Mouse (Mus musculus) ES-Bruce4 (cell line): ENCODE results near the gene Fblim1. TPM values are rescaled to one million over a fixed set of nuclear protein-coding genes. Genes with fewer than 3 reads are reported as not detected.

Experiments used
- H3K27ac ChIP-seq: 2 replicates; pipeline ENCODE4 v1.5.1; 2012; ENCODE audit warnings: low read length, inconsistent platforms; ENCODE audit not compliant: insufficient read depth
- H3K27me3 ChIP-seq: 2 replicates; pipeline ENCODE4 v1.6.1; 2012; ENCODE audit warnings: mild to moderate bottlenecking, low read length, inconsistent platforms; ENCODE audit not compliant: control insufficient read depth, poor library complexity, insufficient read depth, severe bottlenecking
- H3K36me3 ChIP-seq: 2 replicates; pipeline ENCODE4 v1.6.1; 2012; ENCODE audit warnings: inconsistent platforms, mild to moderate bottlenecking, low read length, moderate library complexity; ENCODE audit not compliant: control insufficient read depth, poor library complexity, insufficient read depth, severe bottlenecking
- H3K4me1 ChIP-seq: one replicate; pipeline ENCODE4 v1.8.1; 2011; ENCODE audit warnings: low read length; ENCODE audit not compliant: control insufficient read depth, insufficient read depth
- H3K4me3 ChIP-seq: 2 replicates; pipeline ENCODE4 v1.5.1; 2011; ENCODE audit warnings: low read depth, mild to moderate bottlenecking, low read length
- H3K9ac ChIP-seq: 2 replicates; pipeline ENCODE4 v1.6.1; 2012; ENCODE audit warnings: low read depth, mild to moderate bottlenecking, inconsistent platforms; ENCODE audit not compliant: poor library complexity, severe bottlenecking
- H3K9me3 ChIP-seq: replicated peaks from 2 replicates; pipeline ENCODE4 v1.6.1; 2012; ENCODE audit warnings: mild to moderate bottlenecking, low read length, inconsistent platforms; ENCODE audit not compliant: control insufficient read depth, poor library complexity, insufficient read depth, severe bottlenecking
- CTCF ChIP-seq: IDR thresholded peaks from one replicate; pipeline ENCODE4 v1.8.1; 2011; ENCODE audit warnings: low read depth, low read length
- EP300 ChIP-seq: IDR thresholded peaks from 2 replicates; pipeline ENCODE4 v1.6.1; 2011; ENCODE audit warnings: low read depth, low read length; ENCODE audit not compliant: insufficient read depth
- POLR2A ChIP-seq: IDR thresholded peaks from one replicate; pipeline ENCODE4 v1.8.1; 2011; ENCODE audit warnings: low read length; ENCODE audit not compliant: insufficient read depth
- polyA plus RNA-seq: library from polyadenylated mRNA; stranded (reverse); fragments of >200 nt; gene quantifications from 2 replicates; pipeline ENCODE4 v1.2.4, GENCODE M21; 2011; ENCODE audit warnings: low read depth; ENCODE audit not compliant: missing spikeins, insufficient read depth, insufficient read length

Gene Fblim1
- polyA plus RNA-seq, 1 experiment = 73.8 TPM

- TF ChIP-seq EP300 (no peak), POLR2A (no peak), CTCF (no peak)
- H3K36me3 ChIP-seq = peaks cover 32% of the 10 kb centered on the region
- no peaks in the 10 kb centered on the region for H3K9me3 ChIP-seq
- no peaks in the 10 kb centered on the region for H3K27me3 ChIP-seq
- H3K4me3 ChIP-seq = no peak overlapping the region
- no peak overlapping the region for H3K27ac ChIP-seq
- H3K4me1 ChIP-seq = peaks cover 2% of the 10 kb centered on the region
- H3K9ac ChIP-seq = no peak overlapping the region
Observed at GRCm38 (mm10) chr4:141595138-141595537, 10.8 kb downstream of the Fblim1 start.

- Histone ChIP-seq H3K4me3 (no peak overlapping the region), H3K4me1 (peaks cover 2% of the 10 kb centered on the region), H3K27me3 (no peaks in the 10 kb centered on the region), H3K27ac (no peak overlapping the region), H3K9ac (no peak overlapping the region), H3K9me3 (no peaks in the 10 kb centered on the region), H3K36me3 (peaks cover 62% of the 10 kb centered on the region)
- TF ChIP-seq CTCF (peak; percentile 96), EP300 (no peak), POLR2A (no peak)
Observed at GRCm38 (mm10) chr4:141591547-141591946, 14.3 kb downstream of the Fblim1 start.

GRCm38 (mm10) chr4:141583919-141584318 is 22.0 kb downstream of the Fblim1 start:
- Histone ChIP-seq H3K9ac (no peak overlapping the region), H3K27ac (no peak overlapping the region), H3K4me1 (no peaks in the 10 kb centered on the region), H3K36me3 (peaks cover 63% of the 10 kb centered on the region), H3K27me3 (no peaks in the 10 kb centered on the region), H3K9me3 (no peaks in the 10 kb centered on the region), H3K4me3 (no peak overlapping the region)
- TF ChIP-seq POLR2A (no peak), EP300 (no peak), CTCF (no peak)

GRCm38 (mm10) chr4:141581051-141581450 is 24.8 kb downstream of the Fblim1 start:
- H3K36me3 ChIP-seq = peaks cover 55% of the 10 kb centered on the region
- no peak overlapping the region for H3K4me3 ChIP-seq
- H3K4me1 ChIP-seq = no peaks in the 10 kb centered on the region

GRCm38 (mm10) chr4:141578833-141579232 is 27.1 kb downstream of the Fblim1 start:
- Histone ChIP-seq H3K4me1 (peaks cover under 1% of the 10 kb centered on the region), H3K27ac (no peak overlapping the region), H3K9ac (no peak overlapping the region), H3K9me3 (no peaks in the 10 kb centered on the region), H3K4me3 (no peak overlapping the region), H3K27me3 (no peaks in the 10 kb centered on the region), H3K36me3 (peaks cover 47% of the 10 kb centered on the region)
- no peak for TF ChIP-seq CTCF

More at GRCm38 (mm10) chr4:141581051-141581450, 24.8 kb downstream of the Fblim1 start:
- TF ChIP-seq POLR2A = no peak
- TF ChIP-seq CTCF = no peak
- no peak for TF ChIP-seq EP300
- no peak overlapping the region for H3K27ac ChIP-seq
- H3K27me3 ChIP-seq = no peaks in the 10 kb centered on the region
- H3K9ac ChIP-seq = no peak overlapping the region
- no peaks in the 10 kb centered on the region for H3K9me3 ChIP-seq

GRCm38 (mm10) chr4:141576877-141577276 is 29.0 kb downstream of the Fblim1 start:
- Histone ChIP-seq H3K9me3 (no peaks in the 10 kb centered on the region), H3K4me1 (peaks cover 10% of the 10 kb centered on the region), H3K4me3 (no peak overlapping the region), H3K27ac (no peak overlapping the region), H3K36me3 (peaks cover 29% of the 10 kb centered on the region), H3K9ac (no peak overlapping the region), H3K27me3 (no peaks in the 10 kb centered on the region)
- no peak for TF ChIP-seq EP300
- TF ChIP-seq CTCF = peak; percentile 65
